Mouse (Mus musculus): ENCODE data around the gene Rgp1. TPM values are rescaled to one million over a fixed set of nuclear protein-coding genes. Genes with fewer than 3 reads are reported as not detected.

Rgp1 gene
- total RNA-seq, 2 experiments from 2014 or later: 42.1 to 45.5 TPM

DNA sequence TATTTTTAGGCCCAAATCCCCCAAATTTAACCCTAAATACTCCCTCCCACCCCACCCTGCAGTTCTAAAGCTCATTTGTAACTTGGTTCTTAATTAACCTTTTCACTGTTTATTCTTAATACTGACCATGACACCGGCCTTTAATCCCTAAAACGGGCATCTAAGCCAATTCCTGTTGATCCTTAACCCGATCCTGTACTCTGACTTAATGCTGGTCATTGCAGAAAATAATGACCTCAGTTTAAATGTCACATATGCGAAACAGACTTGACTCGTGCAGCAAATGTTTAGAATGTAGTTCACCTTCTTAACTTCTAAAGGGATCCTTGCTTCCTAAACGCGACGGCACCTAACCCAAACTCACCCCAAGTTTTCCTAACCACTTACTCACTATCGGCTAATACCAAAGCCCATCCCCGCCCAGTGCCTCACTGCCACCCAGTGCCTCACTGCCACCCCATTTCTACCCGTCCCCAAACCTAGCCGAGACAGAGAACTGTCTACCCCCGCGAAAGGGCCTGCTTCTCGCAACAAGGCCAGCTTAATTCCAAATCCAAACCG, 17.0 kb upstream of the Rgp1 start:
- DNase-seq: no peak
- intact Hi-C loops (cut with DNase I): loop anchor here (2.0 to 10.0 kb wide), 2 partner anchors 29 to 527 kb away; partner anchors contain the start of gene Stoml2

GRCm38 (mm10) chr4:43561997-43562768, 16.3 kb upstream of the Rgp1 start, which contains the start of the genes Creb3 and Tln1:
TSS of gene Creb3 (plus strand) at chr4:43562332.
TSS of gene Tln1 (minus strand) at chr4:43562691.
- intact Hi-C loops (cut with DNase I): loop anchor here (2.0 to 10.0 kb wide), 4 partner anchors 17 to 527 kb away; partner anchors contain the start of genes Gba2, Rgp1 and Stoml2
- DNase-seq: peak; percentile 97

GRCm38 (mm10) chr4:43562769-43563600, 15.5 kb upstream of the Rgp1 start:
- no peak for DNase-seq
- intact Hi-C loops (cut with DNase I): loop anchor here (2.0 to 10.0 kb wide), 3 partner anchors 16 to 528 kb away; partner anchors contain the start of genes Gba2, Rgp1 and Stoml2

DNA sequence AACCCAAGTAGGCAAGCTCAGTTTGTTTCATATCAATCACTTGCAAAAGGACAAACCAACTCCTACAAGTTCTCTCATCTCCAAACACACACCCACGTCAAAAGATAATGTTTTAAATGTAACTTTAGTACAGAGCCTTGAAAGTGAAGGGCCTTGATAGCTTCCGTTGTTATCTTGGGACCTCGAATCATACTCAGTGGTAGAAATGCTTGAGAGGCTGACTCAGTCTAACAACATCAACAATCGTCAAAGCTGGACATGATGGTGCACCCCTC, 15.0 kb upstream of the Rgp1 start:
- no peak for DNase-seq
- intact Hi-C loops (cut with DNase I): loop anchor here (2.0 to 10.0 kb wide), 3 partner anchors 15 to 529 kb away; partner anchors contain the start of genes Gba2, Rgp1 and Stoml2

DNA sequence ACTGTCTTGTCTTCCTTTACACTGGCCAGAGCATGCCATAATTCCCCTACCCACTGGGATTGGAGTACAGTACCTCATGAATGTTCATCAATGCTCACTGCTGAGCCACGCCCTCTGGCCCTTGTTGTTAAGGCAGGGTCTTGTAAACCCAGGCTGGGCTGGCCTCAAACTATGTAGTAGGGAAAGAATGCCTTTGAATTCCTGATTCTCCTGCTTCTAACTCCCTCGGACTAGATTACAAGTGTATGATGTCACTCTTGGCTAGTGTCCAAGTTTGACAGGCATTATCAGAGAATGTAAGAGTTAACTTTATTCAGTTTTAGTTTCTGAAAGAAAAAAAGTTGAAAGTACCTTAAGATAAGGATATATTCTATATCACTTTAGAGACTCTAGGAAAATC, 14.3 kb upstream of the Rgp1 start:
- intact Hi-C loops (cut with DNase I): loop anchor here (10.0 kb wide), 1 partner anchor 529 kb away; the partner anchor contains the start of gene Stoml2
- DNase-seq: peak in 1 of 2 experiments; percentile 39

DNA sequence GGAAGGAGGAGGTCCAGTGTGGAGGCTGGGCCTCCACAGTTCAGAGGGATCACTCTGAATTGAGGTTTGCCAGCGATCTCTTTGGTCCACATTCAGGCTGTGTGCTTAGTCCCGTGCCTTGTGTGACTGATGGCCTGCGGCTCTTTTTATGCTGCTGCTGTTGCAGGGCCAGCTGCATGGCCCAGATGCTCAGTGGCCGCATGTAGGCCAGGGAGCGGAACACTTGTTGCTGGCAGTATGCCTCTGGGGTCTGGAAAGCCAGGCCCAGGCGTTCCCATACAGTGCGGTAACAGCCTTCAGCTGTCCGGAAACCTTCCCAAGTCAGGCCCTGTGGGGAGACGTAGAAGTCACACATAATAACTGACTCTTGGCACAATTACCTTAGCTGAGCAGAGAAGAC, 11.4 kb upstream of the Rgp1 start:
- DNase-seq: peak; percentile 41 to 45
- intact Hi-C loops (cut with DNase I): loop anchor here (10.0 kb wide), 1 partner anchor 532 kb away; the partner anchor contains the start of gene Stoml2

DNA sequence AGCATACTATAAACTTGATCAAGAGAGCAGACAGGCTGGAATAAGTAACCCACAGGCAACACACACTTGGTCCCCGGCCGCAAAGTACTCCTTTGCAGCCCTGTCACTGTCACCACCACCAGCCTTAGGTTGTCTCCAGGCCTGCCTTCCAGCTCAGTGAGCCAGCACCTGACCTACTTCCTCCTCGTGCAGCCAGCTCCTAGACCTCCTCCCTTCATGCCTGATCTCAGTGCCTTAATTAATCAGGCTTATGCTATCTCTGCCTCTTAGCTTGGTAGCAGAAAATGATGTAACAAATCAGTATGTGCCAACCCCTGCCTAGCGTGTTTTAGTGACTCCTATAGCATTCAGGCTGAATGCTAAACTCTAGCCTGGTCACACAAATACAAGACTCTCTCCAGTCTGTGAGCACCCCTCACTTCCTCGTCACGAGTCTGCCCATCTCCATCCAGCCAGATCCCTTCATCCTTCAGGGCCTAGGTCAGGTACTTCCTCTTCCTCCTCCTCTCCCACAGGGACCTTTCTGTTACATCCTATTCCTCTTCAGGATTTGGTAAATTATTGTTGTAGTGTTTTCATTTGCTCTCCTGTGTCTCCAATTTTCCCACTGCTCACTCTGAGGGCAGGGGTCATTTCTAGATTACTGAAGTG, 7.0 kb upstream of the Rgp1 start:
- no peak for DNase-seq
- intact Hi-C loops (cut with DNase I): no loop called here

DNA sequence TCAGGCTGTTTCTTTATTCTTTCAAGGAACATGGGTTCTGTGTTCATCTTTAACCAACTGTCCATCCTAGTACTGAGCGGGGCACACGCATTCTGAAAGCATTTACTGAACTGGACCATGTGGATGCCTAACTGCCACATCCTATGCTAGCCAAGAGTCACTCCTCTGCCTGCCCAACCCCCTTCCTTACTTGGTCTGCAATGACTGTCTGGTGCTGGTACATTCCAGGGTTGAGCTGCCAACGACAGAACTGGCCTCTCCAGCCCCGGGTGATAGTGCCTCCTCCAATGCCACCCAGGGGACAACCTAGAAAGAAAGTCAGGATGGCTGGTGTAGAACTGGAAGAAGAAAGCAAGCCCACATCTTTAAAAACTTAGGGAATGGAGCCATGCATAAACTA, 5.0 kb upstream of the Rgp1 start:
- peak in 1 of 2 experiments; percentile 37 for DNase-seq
- intact Hi-C loops (cut with DNase I): no loop called here

GRCm38 (mm10) chr4:43575356-43575755, 3.2 kb upstream of the Rgp1 start:
- DNase-seq: no peak
- intact Hi-C loops (cut with DNase I): no loop called here

DNA sequence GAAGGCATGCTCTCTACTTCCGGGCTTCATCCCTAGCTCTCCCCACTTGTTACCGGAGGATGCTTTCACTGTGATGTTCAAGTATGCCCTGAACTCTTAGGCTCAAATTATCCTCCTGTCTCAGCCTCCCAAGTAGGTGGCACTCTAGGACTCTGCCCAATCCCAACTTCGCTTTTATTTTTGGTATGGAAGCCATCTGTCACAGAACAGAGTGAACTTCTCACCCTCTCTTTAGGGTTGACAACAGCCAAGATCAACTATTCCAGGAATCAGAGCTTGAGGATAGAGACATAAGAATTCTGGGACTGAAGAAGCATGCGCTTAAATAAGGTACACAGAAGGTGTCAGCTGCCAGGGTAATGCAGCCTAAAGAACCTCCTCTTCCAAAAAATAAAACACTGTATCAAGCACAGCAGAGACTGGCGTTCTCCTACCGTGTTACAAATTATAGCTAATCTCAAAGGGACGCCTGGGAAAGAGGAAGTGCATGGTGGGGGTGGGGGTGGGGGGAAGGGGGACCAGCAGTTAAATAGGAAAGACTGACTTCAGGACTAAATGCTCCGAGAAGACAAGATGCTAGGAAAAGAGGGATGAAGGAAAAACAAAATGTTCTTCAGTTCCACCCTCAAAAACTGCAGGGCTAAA, 1.2 kb upstream of the Rgp1 start:
- intact Hi-C loops (cut with DNase I): no loop called here
- DNase-seq: no peak

- intact Hi-C loops (cut with DNase I): loop anchor here (2.0 kb wide), 1 partner anchor 16 kb away; the partner anchor contains the start of genes Creb3 and Tln1
- DNase-seq: no peak
These were observed 741 bp downstream of the Rgp1 start for GRCm38 (mm10) chr4:43579256-43579655.

DNA sequence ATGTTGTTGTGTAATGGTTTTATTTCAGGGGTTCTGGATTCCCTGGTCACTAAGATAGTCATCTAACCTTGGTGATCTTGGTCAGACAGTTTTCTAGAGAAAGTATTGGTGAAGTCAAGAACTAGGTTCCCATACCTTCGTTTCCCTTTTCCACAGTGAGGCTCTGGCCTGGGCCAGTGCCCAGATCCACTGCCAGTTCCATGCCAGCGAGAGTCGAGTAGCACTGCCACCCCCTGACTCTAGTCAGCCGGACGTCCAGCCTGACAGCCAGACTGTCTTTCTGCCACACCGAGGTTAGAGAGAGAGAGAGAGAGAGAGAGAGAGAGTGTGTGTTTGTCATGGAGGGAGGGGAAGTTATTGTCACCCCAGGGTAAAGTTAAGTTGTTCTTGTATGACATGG, 1.2 kb downstream of the Rgp1 start:
- intact Hi-C loops (cut with DNase I): loop anchor here (2.0 kb wide), 1 partner anchor 17 kb away; the partner anchor contains the start of genes Creb3 and Tln1
- no peak for DNase-seq

DNA sequence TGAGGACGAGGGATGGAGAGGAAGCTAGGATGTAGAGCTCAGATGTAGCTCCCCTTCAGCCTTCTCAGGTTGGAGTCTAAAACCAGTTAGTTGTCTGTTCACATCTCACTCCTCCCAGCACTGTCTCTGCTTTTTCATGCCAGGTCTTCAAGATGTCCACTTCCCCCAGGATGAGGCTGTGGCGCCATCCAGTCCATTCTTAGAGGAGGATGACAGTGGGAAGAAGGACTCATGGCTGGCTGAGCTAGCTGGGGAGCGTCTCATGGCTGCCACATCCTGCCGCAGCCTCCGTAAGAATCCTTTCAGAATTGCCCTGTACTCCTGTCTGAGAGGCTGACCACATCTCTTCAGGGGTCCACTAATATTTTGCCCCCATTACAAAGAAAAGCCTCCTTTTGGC, 2.2 kb downstream of the Rgp1 start:
- intact Hi-C loops (cut with DNase I): no loop called here
- no peak for DNase-seq

DNA sequence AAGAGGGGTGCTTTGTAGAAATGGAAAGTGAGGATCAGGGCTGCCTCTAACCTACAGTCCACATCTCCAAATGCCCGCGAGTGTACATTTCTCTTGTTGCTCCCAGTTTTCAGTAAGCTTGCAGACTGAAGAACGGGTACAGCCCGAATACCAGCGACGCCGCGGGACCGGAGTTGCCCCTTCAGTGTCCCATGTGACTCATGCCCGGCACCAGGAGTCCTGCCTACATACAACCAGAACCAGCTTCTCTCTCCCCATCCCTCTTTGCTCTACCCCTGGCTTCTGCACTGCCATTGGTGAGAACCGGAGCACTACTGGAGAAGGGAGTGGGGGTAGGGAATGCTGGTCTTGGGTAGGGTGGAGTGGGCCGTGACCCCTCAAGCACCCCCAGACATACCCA, 2.9 kb downstream of the Rgp1 start:
- intact Hi-C loops (cut with DNase I): no loop called here
- no peak for DNase-seq

DNA sequence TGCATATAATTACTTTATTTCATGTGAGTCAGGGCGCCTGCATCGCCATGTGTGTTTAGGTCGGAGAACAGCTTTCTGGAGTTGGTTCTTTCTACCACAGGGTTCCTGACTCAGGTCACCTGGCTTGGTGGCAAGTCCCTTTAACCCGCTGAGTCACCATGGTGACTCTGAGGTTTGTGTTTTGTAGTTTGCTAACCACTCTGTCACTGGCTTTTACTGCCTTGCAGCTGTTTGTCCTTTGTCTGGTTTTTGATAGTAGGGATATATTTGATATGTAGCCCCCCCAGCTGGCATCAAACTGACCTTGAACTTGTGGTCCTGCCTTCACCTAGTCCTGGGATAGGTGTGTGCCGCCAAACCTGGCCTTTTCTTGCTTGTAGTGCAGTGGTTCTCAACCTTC, 3.7 kb downstream of the Rgp1 start:
- no peak for DNase-seq
- intact Hi-C loops (cut with DNase I): no loop called here

- no peak for DNase-seq
- intact Hi-C loops (cut with DNase I): no loop called here
These were observed 4.9 kb downstream of the Rgp1 start for GRCm38 (mm10) chr4:43583421-43583820.

DNA sequence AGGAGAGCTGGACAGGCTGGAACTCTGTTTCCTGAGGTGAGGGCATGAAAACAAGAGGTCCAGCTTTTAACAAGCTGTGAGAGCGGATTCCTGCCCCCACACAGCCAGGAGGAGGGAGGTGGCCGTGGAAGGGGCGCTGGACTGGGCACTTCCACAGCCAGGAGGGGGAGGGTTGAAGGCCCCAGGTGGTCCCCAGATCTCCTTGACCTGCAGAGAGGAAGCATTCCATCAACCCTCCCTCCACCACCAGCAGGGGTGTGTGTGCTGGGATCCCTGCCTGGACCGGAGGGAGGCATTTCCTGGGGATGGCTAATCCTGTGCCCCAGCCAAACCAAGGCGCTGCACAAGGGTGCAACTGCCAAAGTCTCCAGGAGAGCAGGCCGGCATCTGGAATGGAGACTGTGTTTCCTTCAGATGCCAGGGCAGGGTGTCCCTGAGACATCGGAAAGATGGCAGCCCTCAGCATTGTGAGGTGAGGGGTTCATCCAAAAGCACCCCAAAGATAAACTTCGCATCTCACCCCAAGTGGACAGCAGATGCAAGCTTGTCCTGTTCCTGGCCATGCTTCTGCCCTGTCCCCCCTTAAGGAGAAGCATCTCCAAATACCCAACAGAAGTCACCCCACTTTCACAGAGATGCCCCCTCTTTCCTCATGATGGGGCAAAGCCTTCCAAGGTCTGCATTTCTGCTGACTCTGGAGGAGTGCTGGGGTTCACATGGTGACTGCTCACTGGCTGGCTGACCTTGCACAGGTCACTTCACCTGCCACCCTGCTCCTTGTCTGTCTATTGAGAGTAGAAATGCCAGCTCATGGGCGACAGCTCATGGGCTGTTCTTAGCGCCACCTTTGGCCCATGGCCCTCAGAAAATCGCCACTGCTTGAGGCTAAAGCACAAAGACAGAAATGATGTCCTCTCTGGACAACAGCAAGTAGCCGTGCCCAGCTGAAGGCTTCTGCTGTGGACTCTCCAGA, 6.2 kb downstream of the Rgp1 start, which contains the start of gene Msmp:
Gene Msmp (minus strand): TSS at position 51 of the 973 bp plus-strand sequence.
- DNase-seq: no peak
- intact Hi-C loops (cut with DNase I): no loop called here

DNA sequence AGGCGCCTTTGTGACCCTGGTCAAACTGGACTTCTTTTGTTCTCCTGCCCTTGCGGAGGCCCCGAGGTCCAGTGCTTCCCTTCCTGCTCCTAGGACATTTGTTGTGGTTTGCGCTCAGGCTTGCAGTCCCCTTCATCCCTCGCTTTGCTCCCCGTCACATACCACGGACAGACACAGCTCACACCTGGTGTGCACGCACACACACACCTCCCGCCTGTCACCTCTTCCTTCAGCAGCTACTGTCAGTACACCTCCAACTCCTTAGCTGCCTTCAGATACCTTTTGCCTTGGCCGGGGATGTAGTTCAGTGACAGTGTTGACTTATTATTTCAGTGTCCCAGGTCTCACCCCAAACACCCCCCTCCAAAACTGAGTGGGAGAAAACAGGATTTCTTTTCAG, 7.2 kb downstream of the Rgp1 start:
- intact Hi-C loops (cut with DNase I): no loop called here
- DNase-seq: no peak

- intact Hi-C loops (cut with DNase I): no loop called here
- peak; percentile 45 to 50 for DNase-seq
These were observed 7.9 kb downstream of the Rgp1 start for GRCm38 (mm10) chr4:43586411-43586810.
